Mouse (Mus musculus) B cell, adult 62 days (primary cell): ENCODE measurements around the gene Olfr1497. TPM values are rescaled to one million over a fixed set of nuclear protein-coding genes. Genes with fewer than 3 reads are reported as not detected.

Experiments used
- total RNA-seq: library from RNA; stranded (reverse); gene quantifications from 4 replicates; pipeline ENCODE4 v1.2.4, GENCODE M21; 2023

Gene Olfr1497
- total RNA-seq, result not detected in 4 replicates

GRCm38 (mm10) chr19:13798102-13798501 lies at the start of gene Olfr1497:
Olfr1497 (minus strand) TSS chr19:13798202.

DNA sequence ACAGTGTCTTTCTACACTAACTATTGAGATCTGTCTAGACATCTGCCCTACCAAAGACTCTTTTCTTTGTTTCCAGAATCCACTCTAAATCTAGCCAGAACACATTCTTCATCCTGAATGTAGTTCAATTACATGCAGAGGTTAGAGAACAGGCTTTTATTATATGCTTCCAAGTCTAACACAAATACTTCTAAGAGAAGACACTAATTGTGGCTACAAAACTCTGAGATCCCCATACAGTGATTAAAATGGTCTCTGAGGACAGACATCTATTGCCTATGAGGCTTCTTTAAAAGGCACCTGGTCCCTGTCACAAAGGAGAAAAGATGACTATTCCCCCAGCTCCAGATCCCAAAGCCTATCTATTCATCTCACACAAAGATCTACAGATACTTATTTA lies 32.4 kb upstream of the Olfr1497 start, which contains the start of gene Olfr1500:
Gene Olfr1500 (minus strand): TSS at position 101 of the 400 bp plus-strand sequence.

DNA sequence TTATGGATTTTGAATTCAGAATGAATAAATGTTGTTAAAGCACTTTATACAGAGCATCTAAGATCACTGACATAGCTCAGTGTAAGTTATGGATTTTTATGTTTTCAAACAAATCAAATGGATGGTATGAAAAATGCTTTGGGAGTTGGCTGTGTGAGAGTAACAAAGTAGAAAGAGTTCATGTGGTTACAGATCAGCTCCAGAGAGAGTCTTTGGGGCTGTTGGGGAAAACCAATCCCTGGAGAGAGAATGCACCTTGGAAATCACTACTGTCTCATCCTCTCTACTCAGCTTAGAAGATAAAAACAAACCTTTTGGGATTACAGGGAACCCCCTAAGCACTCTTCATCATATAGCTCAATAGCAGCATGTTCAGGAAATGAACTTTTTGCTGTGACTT lies 21.3 kb upstream of the Olfr1497 start, which contains the start of gene Olfr1499:
Gene Olfr1499 (minus strand): TSS at position 101 of the 400 bp plus-strand sequence.

DNA sequence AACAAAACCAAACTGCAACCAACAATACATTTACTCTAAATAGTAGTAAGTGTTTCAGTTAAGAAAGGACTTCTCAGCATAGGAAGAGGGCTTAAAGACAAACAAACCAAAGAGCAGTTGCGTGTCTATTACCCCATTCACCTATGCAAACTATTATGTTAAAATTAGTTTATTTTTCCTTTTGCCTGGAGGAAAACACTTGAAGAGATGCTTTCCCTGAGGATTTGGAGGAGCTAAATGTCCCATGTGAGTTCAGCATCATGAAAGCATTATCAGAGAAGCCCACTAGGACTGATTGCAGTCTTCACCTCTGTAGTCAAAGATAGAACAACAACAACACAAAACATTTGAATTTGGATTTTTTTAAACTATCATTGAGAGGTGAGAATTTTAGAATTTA lies 20.4 kb downstream of the Olfr1497 start, which contains the start of gene Olfr1496:
Gene Olfr1496 (plus strand): TSS at position 301 of the 400 bp plus-strand sequence.

DNA sequence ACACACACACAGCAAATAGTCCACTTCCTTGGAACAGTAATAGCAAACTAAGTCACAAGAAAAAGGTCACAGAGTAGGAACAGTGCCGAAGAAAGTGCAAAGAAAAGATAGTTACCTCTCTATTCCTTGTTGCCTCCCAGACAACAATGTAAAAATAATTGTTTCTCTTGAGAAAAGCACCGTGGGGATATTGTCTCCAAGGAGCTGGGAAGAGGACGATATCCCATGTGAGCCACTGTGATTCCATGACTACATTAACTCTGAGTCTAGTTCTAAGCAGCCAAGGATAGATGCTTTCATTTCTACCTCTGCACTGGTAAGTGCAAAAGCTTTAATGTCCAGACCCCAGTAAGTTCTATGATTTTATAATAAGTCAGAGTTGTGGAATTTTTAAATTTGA lies 33.7 kb downstream of the Olfr1497 start, which contains the start of gene Olfr1495:
Gene Olfr1495 (plus strand): TSS at position 301 of the 400 bp plus-strand sequence.

Other genes starting within 250 kb of the Olfr1497 start
- gene Olfr1484, start 214.7 kb downstream of the Olfr1497 start, total RNA-seq, result not detected in 4 replicates
- not detected in 4 replicates for gene Olfr1487, start 180.8 kb downstream of the Olfr1497 start, total RNA-seq
- not detected in 4 replicates for gene Olfr1489, start 166.6 kb downstream of the Olfr1497 start, total RNA-seq
- gene Olfr1490, start 147.1 kb downstream of the Olfr1497 start, total RNA-seq, result not detected in 4 replicates
- not detected in 4 replicates for gene Olfr1491, start 100.9 kb downstream of the Olfr1497 start, total RNA-seq
- not detected in 4 replicates for gene Olfr1493-ps1, start 74.9 kb downstream of the Olfr1497 start, total RNA-seq
- not detected in 4 replicates for gene Olfr1494, start 58.5 kb downstream of the Olfr1497 start, total RNA-seq
- not detected in 4 replicates for gene Olfr1495, start 33.6 kb downstream of the Olfr1497 start, total RNA-seq
- gene Olfr1496, start 20.3 kb downstream of the Olfr1497 start, total RNA-seq, result not detected in 4 replicates
- gene Olfr1499, start 21.2 kb upstream of the Olfr1497 start, total RNA-seq, result not detected in 4 replicates
- gene Olfr1500, start 32.3 kb upstream of the Olfr1497 start, total RNA-seq, result not detected in 4 replicates
- not detected in 4 replicates for gene Olfr1501, start 52.5 kb upstream of the Olfr1497 start, total RNA-seq
- not detected in 4 replicates for gene Olfr1502, start 63.6 kb upstream of the Olfr1497 start, total RNA-seq
- not detected in 4 replicates for gene Olfr1504, start 99.7 kb upstream of the Olfr1497 start, total RNA-seq
- gene Olfr1505, start 115.3 kb upstream of the Olfr1497 start, total RNA-seq, result not detected in 4 replicates